Mouse (Mus musculus) limb, embryonic 11.5 days (tissue): ENCODE results near the gene Coro2b. TPM values are rescaled to one million over a fixed set of nuclear protein-coding genes. Genes with fewer than 3 reads are reported as not detected.

Source experiments
- ATAC-seq: fragments of 200-750 bp; cut with Nextera tagmentation; 2 replicates; pipeline ENCODE4 v1.8.0; 2017; ENCODE audit warnings: low read depth; ENCODE audit not compliant: insufficient number of reproducible peaks, low FRiP score, low TSS enrichment
- DNase-seq: peaks from one replicate; pipeline ENCODE4 v3.0.0-alpha.2; 2015; ENCODE audit warnings: low spot score
- H3K27ac ChIP-seq: fragments of 300-500 bp; sonication (generic); replicated peaks from 2 replicates; pipeline ENCODE4 v1.5.1; 2014; ENCODE audit warnings: low read depth, mild to moderate bottlenecking, low read length
- H3K27me3 ChIP-seq: fragments of 300-500 bp; sonication (generic); 2 replicates; pipeline ENCODE4 v1.6.1; 2014; ENCODE audit warnings: mild to moderate bottlenecking, low read length, mixed read lengths; ENCODE audit not compliant: control insufficient read depth, insufficient read depth
- H3K36me3 ChIP-seq: fragments of 300-500 bp; sonication (generic); 2 replicates; pipeline ENCODE4 v1.6.1; 2014; ENCODE audit warnings: mild to moderate bottlenecking, low read length, moderate library complexity, mixed read lengths; ENCODE audit not compliant: control insufficient read depth, insufficient read depth
- H3K4me1 ChIP-seq: fragments of 300-500 bp; sonication (generic); 2 replicates; pipeline ENCODE4 v1.6.1; 2014; ENCODE audit warnings: low read length, mixed read lengths; ENCODE audit not compliant: control insufficient read depth, insufficient read depth
- H3K4me2 ChIP-seq: fragments of 300-500 bp; sonication (generic); 2 replicates; pipeline ENCODE4 v1.6.1; 2014; ENCODE audit warnings: low read depth, mild to moderate bottlenecking, moderate library complexity; ENCODE audit not compliant: severe bottlenecking
- H3K4me3 ChIP-seq: fragments of 300-500 bp; sonication (generic); 2 replicates; pipeline ENCODE4 v1.5.1; 2014; ENCODE audit warnings: low read depth, low read length
- H3K9ac ChIP-seq: fragments of 300-500 bp; sonication (generic); 2 replicates; pipeline ENCODE4 v1.6.1; 2014; ENCODE audit warnings: mild to moderate bottlenecking, low read length
- H3K9me3 ChIP-seq: fragments of 300-500 bp; sonication (generic); 2 replicates; pipeline ENCODE4 v1.6.1; 2016; ENCODE audit warnings: low read length; ENCODE audit not compliant: control insufficient read depth
- WGBS: fragments of 180-500 bp; shearing (Covaris S2); extraction: QIAGEN DNeasy Blood & Tissue Kit; methylation state at CpG from one replicate; pipeline ENCODE4 v1.1.7; 2014; 5-methylcytosine and 5-hydroxymethylcytosine counted together
- polyA plus RNA-seq: library from polyadenylated mRNA; unstranded; fragments of >200 nt; fragmentation: Nextera tagmentation; extraction: Ambion mirVana; gene quantifications from 2 replicates; pipeline ENCODE4 v1.2.1, GENCODE M21; 2014

Coro2b gene
- polyA plus RNA-seq, 1 experiment from 2014 or later, result 5.6 TPM

DNA sequence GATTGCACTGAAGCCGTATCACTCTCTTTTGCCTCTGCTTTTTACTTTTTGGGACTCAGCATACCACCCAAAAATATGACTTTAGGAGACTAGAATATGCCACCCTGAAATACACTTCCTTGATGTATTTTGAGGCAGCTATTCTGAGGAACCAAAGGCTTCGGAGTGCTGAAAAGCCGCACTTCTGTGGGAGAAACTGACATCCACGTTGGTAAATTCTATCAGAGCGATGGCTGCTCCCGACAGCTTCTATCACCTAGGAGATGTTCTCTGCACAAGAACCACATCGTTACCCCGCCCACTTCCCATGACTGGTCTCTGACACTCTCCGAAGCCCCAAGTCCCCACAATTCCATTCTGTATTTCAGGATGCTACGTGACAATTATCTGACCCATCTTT lies 8.0 kb upstream of the Coro2b start:
- Histone ChIP-seq H3K27ac (no peak overlapping the region), H3K27me3 (no peaks in the 10 kb centered on the region), H3K9me3 (no peaks in the 10 kb centered on the region), H3K9ac (no peak overlapping the region), H3K4me1 (no peaks in the 10 kb centered on the region), H3K4me3 (no peak overlapping the region), H3K36me3 (no peaks in the 10 kb centered on the region), H3K4me2 (no peak overlapping the region)
- ATAC-seq, result no peak
- no peak for DNase-seq
- 73% methylated on average over 10 of the region's 10 CpGs for WGBS

DNA sequence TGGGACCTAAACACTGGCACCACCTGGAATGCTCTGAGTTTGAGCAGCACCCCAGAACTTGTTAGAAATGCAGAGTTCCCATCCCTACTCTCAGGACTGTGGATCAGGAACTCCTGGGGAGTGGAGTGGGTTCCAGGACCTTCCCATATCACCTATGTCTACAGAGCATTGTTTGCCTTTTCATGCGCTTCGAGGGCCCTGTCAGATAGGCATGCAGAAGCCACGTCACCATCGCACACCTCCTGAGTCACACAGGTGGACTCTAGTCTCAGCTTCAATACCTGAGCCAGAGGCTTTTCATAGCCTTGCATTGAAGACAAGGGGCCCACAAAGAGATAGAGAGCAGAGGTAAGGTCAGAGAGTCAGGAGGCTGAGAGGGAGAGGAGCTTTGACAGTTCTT lies 7.0 kb upstream of the Coro2b start:
- WGBS, result 93% methylated on average over 4 of the region's 4 CpGs
- ATAC-seq (no peak), DNase-seq (no peak)
- Histone ChIP-seq H3K36me3 (no peaks in the 10 kb centered on the region), H3K27ac (no peak overlapping the region), H3K9ac (no peak overlapping the region), H3K4me1 (no peaks in the 10 kb centered on the region), H3K4me3 (no peak overlapping the region), H3K9me3 (no peaks in the 10 kb centered on the region), H3K27me3 (no peaks in the 10 kb centered on the region), H3K4me2 (no peak overlapping the region)

DNA sequence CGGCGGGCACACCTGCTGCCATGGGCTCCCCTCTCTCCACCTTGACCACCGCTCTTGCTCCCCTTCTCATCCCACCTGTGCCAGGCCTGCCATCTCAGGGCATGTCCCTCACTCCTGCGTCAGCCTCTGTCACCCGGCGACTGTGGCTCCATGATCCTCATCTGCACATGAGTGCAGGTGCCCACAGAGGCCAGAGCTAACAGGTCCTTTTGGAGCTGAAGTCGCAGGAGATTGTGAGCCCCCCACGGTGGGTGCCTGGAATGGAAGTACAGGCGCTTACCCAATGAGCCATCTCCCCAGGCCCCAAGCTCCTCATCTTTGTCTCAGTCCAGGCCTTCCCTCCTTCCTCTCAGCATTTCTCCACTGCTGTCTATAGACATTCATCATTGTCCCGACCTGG lies 4.8 kb upstream of the Coro2b start:
- no peaks in the 10 kb centered on the region for H3K9me3 ChIP-seq
- no peak overlapping the region for H3K4me2 ChIP-seq
- DNase-seq (no peak), ATAC-seq (no peak)
- no peak overlapping the region for H3K4me3 ChIP-seq
- H3K9ac ChIP-seq, result no peak overlapping the region
- no peaks in the 10 kb centered on the region for H3K4me1 ChIP-seq
- no peaks in the 10 kb centered on the region for H3K27me3 ChIP-seq
- WGBS, result 68% methylated on average over 10 of the region's 10 CpGs
- H3K36me3 ChIP-seq, result no peaks in the 10 kb centered on the region
- no peak overlapping the region for H3K27ac ChIP-seq

DNA sequence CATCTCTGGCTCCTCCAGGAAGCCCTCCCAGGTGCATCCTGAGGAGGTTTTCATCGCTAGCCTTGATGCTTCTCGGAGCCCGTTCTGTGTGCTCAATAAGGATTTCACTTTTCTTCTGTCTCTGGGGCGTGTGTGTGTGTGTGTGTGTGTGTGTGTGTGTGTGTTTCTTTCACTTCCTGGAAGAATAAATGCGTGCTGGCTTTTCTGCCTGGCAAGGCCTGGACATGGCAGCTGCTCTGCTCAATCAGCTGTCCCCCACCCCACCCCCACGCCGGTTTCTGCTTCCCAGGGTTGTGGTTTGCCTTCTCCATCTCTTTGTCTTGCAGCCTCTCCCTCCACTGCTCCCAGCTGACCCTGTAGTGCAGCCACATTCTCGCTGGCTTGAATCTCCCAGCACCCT lies 4.3 kb upstream of the Coro2b start:
- H3K4me1 ChIP-seq, result no peaks in the 10 kb centered on the region
- DNase-seq (no peak), ATAC-seq (no peak)
- no peak overlapping the region for H3K4me2 ChIP-seq
- H3K27ac ChIP-seq, result no peak overlapping the region
- no peak overlapping the region for H3K4me3 ChIP-seq
- H3K9ac ChIP-seq, result no peak overlapping the region
- no peaks in the 10 kb centered on the region for H3K36me3 ChIP-seq
- WGBS, result 64% methylated on average over 8 of the region's 8 CpGs
- H3K9me3 ChIP-seq, result no peaks in the 10 kb centered on the region
- H3K27me3 ChIP-seq, result peaks cover 2% of the 10 kb centered on the region; the same call in 1 of the 2 replicates

GRCm38 (mm10) chr9:62540736-62541135 lies 3.9 kb upstream of the Coro2b start:
- Histone ChIP-seq H3K9ac (no peak overlapping the region), H3K36me3 (no peaks in the 10 kb centered on the region), H3K27ac (no peak overlapping the region), H3K4me2 (no peak overlapping the region), H3K27me3 (peaks cover 6% of the 10 kb centered on the region; the same call in 1 of the 2 replicates), H3K4me3 (no peak overlapping the region), H3K9me3 (no peaks in the 10 kb centered on the region), H3K4me1 (0 out of 2 replicates have a peak, but pooled peaks cover 2% of the 10 kb centered on the region)
- WGBS, result 60% methylated on average over 10 of the region's 10 CpGs
- DNase-seq (no peak), ATAC-seq (no peak)

- DNase-seq (no peak), ATAC-seq (no peak)
- no peak overlapping the region for H3K9ac ChIP-seq
- H3K4me1 ChIP-seq, result 0 out of 2 replicates have a peak, but pooled peaks cover 3% of the 10 kb centered on the region
- no peaks in the 10 kb centered on the region for H3K36me3 ChIP-seq
- H3K27ac ChIP-seq, result no peak overlapping the region
- H3K27me3 ChIP-seq, result peaks cover 9% of the 10 kb centered on the region; the same call in 1 of the 2 replicates
- no peak overlapping the region for H3K4me2 ChIP-seq
- H3K4me3 ChIP-seq, result no peak overlapping the region
- 78% methylated on average over 9 of the region's 9 CpGs for WGBS
- H3K9me3 ChIP-seq, result no peaks in the 10 kb centered on the region
These were observed 3.3 kb upstream of the Coro2b start for GRCm38 (mm10) chr9:62540166-62540565.

- ATAC-seq (no peak), DNase-seq (no peak)
- Histone ChIP-seq H3K9me3 (no peaks in the 10 kb centered on the region), H3K4me3 (no peak overlapping the region), H3K27me3 (peaks cover 9% of the 10 kb centered on the region; the same call in 1 of the 2 replicates), H3K4me2 (no peak overlapping the region), H3K4me1 (0 out of 2 replicates have a peak, but pooled peaks cover 3% of the 10 kb centered on the region), H3K36me3 (no peaks in the 10 kb centered on the region), H3K27ac (no peak overlapping the region), H3K9ac (no peak overlapping the region)
- WGBS, result 79% methylated on average over 9 of the region's 9 CpGs
These were observed 2.4 kb upstream of the Coro2b start for GRCm38 (mm10) chr9:62539251-62539711.

GRCm38 (mm10) chr9:62537941-62538340 lies 1.1 kb upstream of the Coro2b start:
- H3K27ac ChIP-seq, result no peak overlapping the region
- no peaks in the 10 kb centered on the region for H3K9me3 ChIP-seq
- peaks cover 9% of the 10 kb centered on the region; the same call in 1 of the 2 replicates for H3K27me3 ChIP-seq
- H3K4me3 ChIP-seq, result no peak overlapping the region
- H3K36me3 ChIP-seq, result no peaks in the 10 kb centered on the region
- ATAC-seq (no peak), DNase-seq (no peak)
- 0 out of 2 replicates have a peak, but pooled peaks cover 3% of the 10 kb centered on the region for H3K4me1 ChIP-seq
- no peak overlapping the region for H3K9ac ChIP-seq
- no peak overlapping the region for H3K4me2 ChIP-seq
- 68% methylated on average over 6 of the region's 6 CpGs for WGBS

GRCm38 (mm10) chr9:62536119-62536654 lies 657 bp downstream of the Coro2b start:
- Histone ChIP-seq H3K4me2 (peak overlapping the region; percentile 95), H3K4me1 (peaks cover 14% of the 10 kb centered on the region), H3K9me3 (no peaks in the 10 kb centered on the region), H3K36me3 (no peaks in the 10 kb centered on the region), H3K4me3 (peak overlapping the region; percentile 66), H3K27me3 (peaks cover 9% of the 10 kb centered on the region; the same call in 1 of the 2 replicates), H3K9ac (peak overlapping the region; percentile 79), H3K27ac (no peak overlapping the region)
- 3% methylated on average over 29 of the region's 29 CpGs for WGBS
- peak; percentile 48 for DNase-seq
- ATAC-seq, result no peak
